8 mouse cellular contexts compared by ENCODE assay signal in genomic region chr13:95639336-95640116, GRCm38 (mm10). TPM values are rescaled to one million over a fixed set of nuclear protein-coding genes. Genes with fewer than 3 reads are reported as not detected.
DNase-seq lines count a peak whose midpoint lies in the region; ATAC-seq and TF ChIP-seq lines count a peak whose summit lies in the region.

No protein-coding gene starts in this region.

- WGBS in forebrain, embryonic 14.5 days, result 55% methylated on average over 15 of the region's 15 CpGs

- peaks cover 6% of the 10 kb centered on the region; the same call in 1 of the 2 replicates for H3K36me3 ChIP-seq in forebrain, embryonic 14.5 days (ENCODE audit: control insufficient read depth, insufficient read depth, low read length)
- H3K36me3 ChIP-seq in myocyte (ENCODE audit: control insufficient read depth, insufficient read depth), result no peaks in the 10 kb centered on the region

- peak; percentile 19 for DNase-seq in layer of hippocampus, adult 9-11 months
- DNase-seq in layer of hippocampus, adult 8-10 months (ENCODE audit: low spot score in 2 of 2), result no peak
- DNase-seq in forebrain, embryonic 14.5 days (ENCODE audit: low spot score), result peak; percentile 74
- peak; percentile 49 to 55 for DNase-seq in kidney, postnatal 36 days
- DNase-seq in cerebellum, adult 9-10 months, result no peak
- no peak for DNase-seq in yolk sac, embryonic 10.5 days (ENCODE audit: low spot score)
- DNase-seq in urinary bladder, adult 18-20 months (ENCODE audit: low spot score in 2 of 2), result no peak

- peak overlapping the region; percentile 55; the same call in 1 of the 2 replicates for H3K27ac ChIP-seq in forebrain, embryonic 14.5 days (ENCODE audit: low read depth, low read length)

- ATAC-seq in forebrain, embryonic 14.5 days, result peak; percentile 83

- no peak overlapping the region for H3K9ac ChIP-seq in forebrain, embryonic 14.5 days (ENCODE audit: low read length)

- no peak for TF ChIP-seq POLR2A in myocyte (IDR thresholded peaks at IDR 0.05; ENCODE audit: insufficient read length, low read depth)

- peaks cover 9% of the 10 kb centered on the region for H3K4me1 ChIP-seq in forebrain, embryonic 14.5 days (ENCODE audit: control insufficient read depth, insufficient read depth, low read length)

- no peak overlapping the region for H3ac ChIP-seq in myocyte (ENCODE audit: control insufficient read depth, insufficient read length)

- no peaks in the 10 kb centered on the region for H3K79me2 ChIP-seq in myocyte (ENCODE audit: control insufficient read depth, insufficient read depth)

- no peak overlapping the region for H3K4me2 ChIP-seq in forebrain, embryonic 14.5 days (ENCODE audit: low read length)
- peak overlapping the region; percentile 30 for H3K4me2 ChIP-seq in myocyte (ENCODE audit: low read depth)

- no peak overlapping the region for H3K4me3 ChIP-seq in forebrain, embryonic 14.5 days (ENCODE audit: low read depth, low read length)
- no peak overlapping the region for H3K4me3 ChIP-seq in myocyte

- no peaks in the 10 kb centered on the region for H3K27me3 ChIP-seq in forebrain, embryonic 14.5 days (replicated peaks; ENCODE audit: control insufficient read depth, insufficient read depth, low read length)
- no peaks in the 10 kb centered on the region for H3K27me3 ChIP-seq in myocyte (ENCODE audit: control insufficient read depth, insufficient read depth, insufficient read length)

- H3K9me3 ChIP-seq in forebrain, embryonic 14.5 days (replicated peaks; ENCODE audit: control insufficient read depth, low read length), result no peaks in the 10 kb centered on the region

TF ChIP-seq in myocyte, 11 proteins besides CTCF, POLR2A, EP300 and RAD21:
- TF ChIP-seq MYOG (IDR thresholded peaks at IDR 0.05; ENCODE audit: control insufficient read depth in 1 of 3, insufficient read depth in 1 of 3, insufficient read length in 2 of 3, low read depth in 2 of 3) (no peak), MYOD1 (IDR thresholded peaks at IDR 0.05; ENCODE audit: control insufficient read depth in 1 of 3, insufficient read length in 2 of 3, low read depth in 2 of 3) (peak in 2 of 3 experiments; percentile 39 to 44), POLR2AphosphoS2 (IDR thresholded peaks at IDR 0.05; ENCODE audit: insufficient read length, low read depth) (no peak), SRF (IDR thresholded peaks at IDR 0.05; ENCODE audit: control insufficient read depth, insufficient read length, low read depth) (no peak), E2F4 (IDR thresholded peaks at IDR 0.05; ENCODE audit: insufficient read depth) (no peak), CEBPB (IDR thresholded peaks at IDR 0.05; ENCODE audit: insufficient read depth, poor library complexity, severe bottlenecking) (0 out of 2 replicates have a peak, but pooled peaks have one; percentile 33)
TF ChIP-seq in myocyte: peak in this region for 2.

RNA-seq across cellular contexts. Expression of gene F2r, which starts 21.2 kb away (rescaled TPM):
- 1 to 10 TPM; 3.7 to 6.5 (median 5.1) TPM for total RNA-seq in layer of hippocampus, adult 8-10 months (2022)
- 76.2 and 80.5 TPM in 2 replicates for polyA plus RNA-seq in forebrain, embryonic 14.5 days (2014; fragmentation: Nextera tagmentation; extraction: Ambion mirVana)
- polyA plus RNA-seq in myocyte (2012; fragmentation: generic; extraction: Trizol), result 23.6 TPM

RNA-seq across cellular contexts. Expression of gene F2rl2, which starts 57.1 kb away (rescaled TPM):
- under 1 TPM; 0.34 to 0.55 (median 0.49) TPM for total RNA-seq in layer of hippocampus, adult 8-10 months (2022)
- polyA plus RNA-seq in forebrain, embryonic 14.5 days (2014; fragmentation: Nextera tagmentation; extraction: Ambion mirVana), result 0.27 and 0.51 TPM in 2 replicates
- 1.1 TPM for polyA plus RNA-seq in myocyte (2012; fragmentation: generic; extraction: Trizol)

Comparison
In these comparisons a context has a peak if more than half of its experiments do, and no peak if none do; other contexts are left out.
1. DNase-seq: peak in layer of hippocampus, adult 9-11 months (single experiment), forebrain, embryonic 14.5 days (single experiment) and kidney, postnatal 36 days (2 of 2); none in layer of hippocampus, adult 8-10 months (0 of 2), cerebellum, adult 9-10 months (single experiment), yolk sac, embryonic 10.5 days (single experiment) and urinary bladder, adult 18-20 months (0 of 2).